9 mouse cellular contexts compared by ENCODE assay signal in the genomic region with DNA sequence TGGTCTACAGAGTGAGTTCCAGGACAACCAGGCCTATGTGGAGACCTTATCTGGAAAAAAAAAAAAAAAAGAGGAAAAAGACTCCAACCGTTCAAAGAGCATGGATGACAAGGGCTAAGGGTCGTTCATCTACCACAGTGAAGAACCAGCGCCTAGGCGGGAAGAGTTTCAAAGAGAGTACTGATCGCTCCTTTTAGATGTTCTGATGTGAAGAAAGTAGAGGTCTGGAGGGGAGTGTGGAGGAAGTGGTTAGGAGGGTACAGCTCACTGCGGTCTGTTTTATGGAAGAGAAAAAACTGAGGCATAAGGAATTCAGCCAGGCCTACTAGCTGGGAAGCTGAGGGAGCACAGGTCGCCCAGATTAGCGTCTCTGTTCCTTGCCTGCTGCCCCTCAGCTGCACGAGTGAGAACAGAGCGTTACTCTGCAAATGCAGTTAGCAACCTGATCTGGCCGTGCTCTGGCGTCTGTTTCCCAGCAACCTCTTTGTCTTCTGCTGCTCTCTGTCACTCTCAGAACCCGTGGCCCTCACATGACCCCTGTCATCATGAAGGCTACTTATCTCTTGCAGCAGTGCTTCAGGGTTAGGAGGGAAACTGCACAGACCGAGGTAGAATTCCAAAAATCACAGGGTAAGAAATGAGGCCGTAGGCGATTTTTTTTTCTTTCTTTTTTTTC. TPM values are rescaled to one million over a fixed set of nuclear protein-coding genes. Genes with fewer than 3 reads are reported as not detected.
DNase-seq lines count a peak whose midpoint lies in the region; ATAC-seq and TF ChIP-seq lines count a peak whose summit lies in the region.
"Had no signal": no experiment of that assay in that cellular context is flagged by ENCODE, and none has a peak within 500 bp of the region (broad histone marks: within the 10 kb centered on the region; RNA-seq: fewer than 3 reads in every experiment).

No protein-coding gene starts in this region.

- peaks cover 38% of the 10 kb centered on the region for H3K4me1 ChIP-seq in heart, embryonic 12.5 days (replicated peaks)
- H3K4me1 ChIP-seq in liver, embryonic 11.5 days (replicated peaks; ENCODE audit: control insufficient read depth, insufficient read depth, low read length) = peaks cover 3% of the 10 kb centered on the region; the same call in 1 of the 2 replicates
- peaks cover under 1% of the 10 kb centered on the region; the same call in 1 of the 2 replicates for H3K4me1 ChIP-seq in stomach, postnatal 0 days (replicated peaks; ENCODE audit: control insufficient read depth, insufficient read depth)

- no peaks in the 10 kb centered on the region for H3K27me3 ChIP-seq in heart, embryonic 12.5 days (replicated peaks)
- no peaks in the 10 kb centered on the region for H3K27me3 ChIP-seq in liver, embryonic 11.5 days (replicated peaks; ENCODE audit: control insufficient read depth, insufficient read depth, low read length)
- H3K27me3 ChIP-seq in stomach, postnatal 0 days (ENCODE audit: control insufficient read depth, insufficient read depth, low read length) = no peaks in the 10 kb centered on the region

- no peak for TF ChIP-seq EP300 in stomach, postnatal 0 days (optimal IDR thresholded peaks at IDR 0.05)

- ATAC-seq in heart, embryonic 12.5 days (ENCODE audit: insufficient number of reproducible peaks, low FRiP score) = peak; percentile 77
- ATAC-seq in liver, embryonic 11.5 days (replicated peaks; ENCODE audit: low FRiP score) = peak; percentile 34; the same call in 1 of the 2 replicates
- no peak for ATAC-seq in stomach, postnatal 0 days (ENCODE audit: low FRiP score, low TSS enrichment)

- H3K9ac ChIP-seq in heart, embryonic 12.5 days = 0 out of 2 replicates have a peak overlapping the region, but pooled peaks have one; percentile 37
- no peak overlapping the region for H3K9ac ChIP-seq in liver, embryonic 11.5 days (ENCODE audit: low read depth, low read length)
- 0 out of 2 replicates have a peak overlapping the region, but pooled peaks have one; percentile 13 for H3K9ac ChIP-seq in stomach, postnatal 0 days (ENCODE audit: low read length)

- H3K4me2 ChIP-seq in heart, embryonic 12.5 days = peak overlapping the region; percentile 47
- peak overlapping the region; percentile 7; the same call in 1 of the 2 replicates for H3K4me2 ChIP-seq in liver, embryonic 11.5 days
- 0 out of 2 replicates have a peak overlapping the region, but pooled peaks have one; percentile 25 for H3K4me2 ChIP-seq in stomach, postnatal 0 days (replicated peaks; ENCODE audit: low read depth)

- peak overlapping the region; percentile 76 for H3K27ac ChIP-seq in heart, embryonic 12.5 days (ENCODE audit: poor library complexity, severe bottlenecking)
- no peak overlapping the region for H3K27ac ChIP-seq in liver, embryonic 11.5 days (ENCODE audit: low read depth, low read length)
- H3K27ac ChIP-seq in stomach, postnatal 0 days (replicated peaks) = no peak overlapping the region
- H3K27ac ChIP-seq: macrophage had no signal

- no peaks in the 10 kb centered on the region for H3K36me3 ChIP-seq in heart, embryonic 12.5 days
- no peaks in the 10 kb centered on the region for H3K36me3 ChIP-seq in liver, embryonic 11.5 days (ENCODE audit: control insufficient read depth, insufficient read depth, low read length)
- no peaks in the 10 kb centered on the region for H3K36me3 ChIP-seq in stomach, postnatal 0 days (ENCODE audit: control insufficient read depth, insufficient read depth, low read length)

- 10% methylated on average over 16 of the region's 16 CpGs for WGBS in heart, embryonic 12.5 days
- WGBS in liver, embryonic 11.5 days = 13% methylated on average over 16 of the region's 16 CpGs
- WGBS in stomach, postnatal 0 days = 26% methylated on average over 16 of the region's 16 CpGs

- TF ChIP-seq CTCF in stomach, postnatal 0 days (IDR thresholded peaks at IDR 0.05; ENCODE audit: low read depth) = no peak

- no peak overlapping the region for H3K4me3 ChIP-seq in heart, embryonic 12.5 days
- no peak overlapping the region for H3K4me3 ChIP-seq in liver, embryonic 11.5 days (ENCODE audit: low read depth, low read length)
- H3K4me3 ChIP-seq in stomach, postnatal 0 days (ENCODE audit: low read depth, low read length) = no peak overlapping the region

- peaks cover 13% of the 10 kb centered on the region; the same call in 1 of the 2 replicates for H3K9me3 ChIP-seq in heart, embryonic 12.5 days (replicated peaks)
- H3K9me3 ChIP-seq in liver, embryonic 11.5 days (ENCODE audit: control insufficient read depth, low read length) = no peaks in the 10 kb centered on the region
- no peaks in the 10 kb centered on the region for H3K9me3 ChIP-seq in stomach, postnatal 0 days (ENCODE audit: control insufficient read depth, low read length)

- DNase-seq in CD4-positive helper T cell, adult 2 months (ENCODE audit: low read depth, low spot score) = peak; percentile 6
- DNase-seq in adrenal gland, postnatal 14 days = peak; percentile 74
- peak; percentile 43 for DNase-seq in liver, embryonic 11.5 days (ENCODE audit: low spot score)
- DNase-seq in stomach, postnatal 0 days (ENCODE audit: low spot score) = no peak
- no peak for DNase-seq in gastrocnemius, postnatal 4 days (ENCODE audit: low spot score in 2 of 2)
- no peak for DNase-seq in layer of hippocampus, adult 18-20 months (ENCODE audit: low spot score in 2 of 2)
- DNase-seq in urinary bladder, adult 18-20 months (ENCODE audit: low spot score in 2 of 2) = no peak

RNA-seq across cellular contexts. Expression of a gene that starts 42.7 kb away (rescaled TPM):
- total RNA-seq in adrenal gland, postnatal 14 days (2021) = 48.0 and 56.0 TPM in 2 replicates
- polyA plus RNA-seq in heart, embryonic 12.5 days (2016; fragmentation: Nextera tagmentation; extraction: Ambion mirVana) = 122 and 123 TPM in 2 replicates
- polyA plus RNA-seq in liver, embryonic 11.5 days (2014; fragmentation: Nextera tagmentation; extraction: Ambion mirVana) = 147 and 160 TPM in 2 replicates
- polyA plus RNA-seq in stomach, postnatal 0 days (2015; fragmentation: Nextera tagmentation; extraction: Ambion mirVana) = 206 and 215 TPM in 2 replicates
- 10 to 100 TPM; 50.6 to 53.4 TPM for total RNA-seq in gastrocnemius, postnatal 4 days (2021)
- 10 to 100 TPM; 71.7 to 73.8 TPM for total RNA-seq in layer of hippocampus, adult 18-20 months (2021)

Comparison
In these comparisons a context has a peak if more than half of its experiments do, and no peak if none do; other contexts are left out.
1. DNase-seq: peak in CD4-positive helper T cell, adult 2 months (single experiment), adrenal gland, postnatal 14 days (single experiment) and liver, embryonic 11.5 days (single experiment); none in stomach, postnatal 0 days (single experiment), gastrocnemius, postnatal 4 days (0 of 2), layer of hippocampus, adult 18-20 months (0 of 2) and urinary bladder, adult 18-20 months (0 of 2).
2. Peak in every context shown above with its lines, with median percentiles within 50 percentile points of each other: H3K4me2 ChIP-seq.